Mouse (Mus musculus) midbrain, embryonic 11.5 days (tissue): Measurements from ENCODE around the gene Igfbp3. TPM values are rescaled to one million over a fixed set of nuclear protein-coding genes. Genes with fewer than 3 reads are reported as not detected.
A peak's percentile ranks its signal among the peaks of the same experiment; 100 is the strongest.

ENCODE experiments used
- ATAC-seq: fragments of 200-750 bp; cut with Nextera tagmentation; 2 replicates; pipeline ENCODE4 v1.8.0; 2017; ENCODE audit warnings: moderate TSS enrichment, moderate library complexity; ENCODE audit not compliant: low FRiP score
- DNase-seq: peaks from one replicate; pipeline ENCODE4 v3.0.0; 2015; ENCODE audit warnings: low spot score; ENCODE audit errors: missing footprints
- H3K27ac ChIP-seq: fragments of 300-500 bp; sonication (generic); 2 replicates; pipeline ENCODE4 v1.5.1; 2014; ENCODE audit warnings: low read depth, low read length
- H3K27me3 ChIP-seq: fragments of 300-500 bp; sonication (generic); 2 replicates; pipeline ENCODE4 v1.6.1; 2014; ENCODE audit warnings: mild to moderate bottlenecking, low read length, moderate library complexity, mixed read lengths; ENCODE audit not compliant: control insufficient read depth, insufficient read depth
- H3K36me3 ChIP-seq: fragments of 300-500 bp; sonication (generic); 2 replicates; pipeline ENCODE4 v1.6.1; 2014; ENCODE audit warnings: mild to moderate bottlenecking, low read length, moderate library complexity, mixed read lengths; ENCODE audit not compliant: control insufficient read depth, insufficient read depth
- H3K4me1 ChIP-seq: fragments of 300-500 bp; sonication (generic); 2 replicates; pipeline ENCODE4 v1.6.1; 2014; ENCODE audit warnings: low read length; ENCODE audit not compliant: control insufficient read depth, insufficient read depth
- H3K4me2 ChIP-seq: fragments of 300-500 bp; sonication (generic); 2 replicates; pipeline ENCODE4 v1.6.1; 2014; ENCODE audit warnings: mild to moderate bottlenecking, moderate library complexity
- H3K4me3 ChIP-seq: fragments of 300-500 bp; sonication (generic); 2 replicates; pipeline ENCODE4 v1.5.1; 2014; ENCODE audit warnings: low read depth, low read length
- H3K9ac ChIP-seq: fragments of 300-500 bp; sonication (generic); 2 replicates; pipeline ENCODE4 v1.6.1; 2014; ENCODE audit warnings: low read length
- H3K9me3 ChIP-seq: fragments of 300-500 bp; sonication (generic); 2 replicates; pipeline ENCODE4 v1.6.1; 2016; ENCODE audit warnings: low read length; ENCODE audit not compliant: control insufficient read depth
- WGBS: fragments of 180-500 bp; shearing (Covaris S2); extraction: QIAGEN DNeasy Blood & Tissue Kit; methylation state at CpG from one replicate; pipeline ENCODE4 v1.1.7; 2014; 5-methylcytosine and 5-hydroxymethylcytosine counted together
- polyA plus RNA-seq: library from polyadenylated mRNA; unstranded; fragments of >200 nt; fragmentation: Nextera tagmentation; extraction: Ambion mirVana; gene quantifications from 2 replicates; pipeline ENCODE4 v1.2.1, GENCODE M21; 2014

Igfbp3 gene
- polyA plus RNA-seq, 1 experiment from 2014 or later: 6.2 TPM

DNA sequence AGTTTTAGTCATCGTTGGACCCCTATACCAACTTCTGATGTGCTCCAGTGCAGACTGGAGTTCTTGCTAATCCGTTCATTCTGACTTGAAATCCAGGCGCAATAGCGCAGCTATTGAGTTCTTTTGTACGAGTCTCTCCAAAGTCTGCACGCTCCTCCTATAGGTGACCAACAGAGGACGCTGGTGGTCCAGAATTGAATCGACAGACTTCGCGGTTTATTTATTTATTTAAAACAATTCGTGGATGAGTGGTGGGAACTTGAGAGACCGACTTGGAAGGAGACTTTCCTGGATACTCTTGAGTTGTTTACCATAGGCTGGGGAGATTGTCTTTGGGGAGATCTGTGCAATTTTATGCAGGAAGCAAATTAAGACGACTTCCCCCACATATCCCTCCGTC lies 1.0 kb upstream of the Igfbp3 start:
- 8% methylated on average over 14 of the region's 14 CpGs for WGBS
- H3K4me2 ChIP-seq: peak overlapping the region; percentile 88
- H3K36me3 ChIP-seq: no peaks in the 10 kb centered on the region
- no peak overlapping the region for H3K27ac ChIP-seq
- no peak overlapping the region for H3K9ac ChIP-seq
- H3K27me3 ChIP-seq: peaks cover 28% of the 10 kb centered on the region
- H3K4me1 ChIP-seq: peaks cover 9% of the 10 kb centered on the region
- ATAC-seq: no peak
- H3K9me3 ChIP-seq: no peaks in the 10 kb centered on the region
- DNase-seq: no peak
- H3K4me3 ChIP-seq: peak overlapping the region; percentile 57; the same call in 1 of the 2 replicates

DNA sequence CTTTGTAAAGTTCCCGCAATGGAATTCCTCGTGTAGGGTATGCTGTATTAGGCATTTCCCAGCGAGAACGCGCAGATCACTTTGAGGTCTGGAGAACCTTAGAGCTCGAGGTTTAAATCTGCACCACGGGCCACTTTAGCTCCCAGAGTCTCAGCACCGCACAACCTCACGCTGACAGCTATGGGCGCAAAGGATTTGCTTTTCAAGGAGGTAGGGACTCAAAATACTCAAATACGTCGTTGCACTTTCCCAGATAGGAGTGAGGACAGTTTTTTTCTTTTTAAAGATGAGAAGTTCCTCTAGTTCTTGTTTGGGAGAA lies 578 bp upstream of the Igfbp3 start:
- H3K4me1 ChIP-seq: peaks cover 9% of the 10 kb centered on the region
- peak overlapping the region; percentile 88 for H3K4me2 ChIP-seq
- peak; percentile 4 for ATAC-seq
- H3K9ac ChIP-seq: peak overlapping the region; percentile 67; the same call in 1 of the 2 replicates
- H3K27me3 ChIP-seq: peaks cover 28% of the 10 kb centered on the region
- H3K4me3 ChIP-seq: peak overlapping the region; percentile 57
- DNase-seq: peak; percentile 95
- H3K36me3 ChIP-seq: no peaks in the 10 kb centered on the region
- WGBS: under 1% methylated on average over 12 of the region's 12 CpGs
- no peaks in the 10 kb centered on the region for H3K9me3 ChIP-seq
- no peak overlapping the region for H3K27ac ChIP-seq

DNA sequence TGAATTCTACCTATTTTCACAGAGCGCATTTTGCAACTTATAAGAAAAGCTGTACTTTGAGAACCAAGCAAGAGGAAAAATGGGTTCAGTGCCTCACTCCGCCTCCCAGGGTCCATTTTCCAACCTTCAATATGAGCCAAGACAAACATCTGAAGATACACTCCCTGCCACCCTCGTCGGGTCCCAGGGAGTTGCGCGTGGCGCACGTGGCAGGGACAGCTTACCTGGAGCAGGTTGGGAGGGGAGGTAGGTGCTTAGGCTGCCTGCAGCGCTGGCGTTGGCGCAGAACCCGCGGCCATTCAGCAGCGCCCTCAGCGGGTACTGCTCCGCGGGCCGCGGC lies 592 bp downstream of the Igfbp3 start:
- WGBS: 2% methylated on average over 19 of the region's 19 CpGs
- Histone ChIP-seq H3K4me3 (peak overlapping the region; percentile 57), H3K9ac (peak overlapping the region; percentile 67), H3K27ac (no peak overlapping the region), H3K36me3 (no peaks in the 10 kb centered on the region), H3K4me1 (peaks cover 9% of the 10 kb centered on the region), H3K9me3 (no peaks in the 10 kb centered on the region), H3K4me2 (peak overlapping the region; percentile 88), H3K27me3 (peaks cover 28% of the 10 kb centered on the region)
- ATAC-seq (no peak), DNase-seq (peak; percentile 90)

DNA sequence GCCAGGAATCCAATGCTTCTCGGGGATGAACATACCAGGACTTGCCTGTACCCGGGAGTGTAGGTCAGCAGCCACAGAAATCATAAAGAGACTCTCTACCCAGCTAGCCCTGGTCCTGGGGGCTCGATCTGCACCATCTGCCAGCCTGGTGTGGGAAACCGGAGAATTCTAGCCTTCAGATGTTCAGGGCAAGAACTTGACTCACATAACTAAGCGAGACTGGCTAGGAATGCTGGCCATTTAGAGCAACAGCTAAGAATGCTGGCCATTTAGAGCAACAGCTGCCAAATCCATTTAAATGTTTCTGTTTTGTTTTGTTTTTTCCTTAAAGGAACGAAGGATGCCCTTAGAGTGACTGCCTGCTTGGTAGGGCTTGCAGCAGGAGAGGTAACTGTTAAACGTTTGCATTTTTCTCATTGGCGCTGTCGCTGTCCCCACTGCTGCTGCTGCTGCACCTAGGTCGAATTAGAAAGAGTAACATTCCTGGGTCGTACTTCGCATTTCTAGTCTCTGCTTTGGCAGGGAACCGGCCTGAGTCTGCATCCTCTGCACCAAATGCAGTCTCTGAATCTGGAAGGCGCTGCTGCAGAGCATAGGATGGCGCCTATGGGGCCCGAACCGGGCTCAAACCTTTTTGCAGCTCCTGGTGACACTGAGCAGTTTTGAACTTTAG lies 1.5 kb downstream of the Igfbp3 start:
- 23% methylated on average over 17 of the region's 17 CpGs for WGBS
- Histone ChIP-seq H3K9ac (no peak overlapping the region), H3K9me3 (no peaks in the 10 kb centered on the region), H3K36me3 (no peaks in the 10 kb centered on the region), H3K4me1 (peaks cover 9% of the 10 kb centered on the region), H3K4me2 (no peak overlapping the region; the same call in 1 of the 2 replicates), H3K4me3 (no peak overlapping the region), H3K27me3 (peaks cover 28% of the 10 kb centered on the region), H3K27ac (no peak overlapping the region)
- peak; percentile 91 for DNase-seq
- no peak for ATAC-seq

DNA sequence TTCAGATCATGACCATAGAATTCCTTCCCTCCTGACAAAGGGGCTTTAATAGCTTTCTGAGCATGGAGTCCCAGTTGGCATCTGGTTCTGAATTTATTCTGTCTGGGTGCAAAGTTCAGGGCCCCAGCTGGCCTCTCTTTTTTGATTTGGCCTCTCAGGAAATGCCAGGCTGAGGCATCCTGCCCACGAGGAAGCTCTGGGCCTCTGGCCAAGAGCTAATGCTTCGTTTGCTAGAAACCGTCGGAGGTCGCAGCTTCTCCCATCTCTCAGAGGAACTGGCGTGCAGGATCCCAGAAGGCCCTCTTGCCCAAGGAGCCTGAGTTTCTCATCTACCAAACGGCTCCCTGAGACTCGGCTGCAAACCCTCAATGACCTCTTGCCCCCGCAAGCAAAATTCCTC lies 2.5 kb downstream of the Igfbp3 start:
- Histone ChIP-seq H3K27me3 (peaks cover 28% of the 10 kb centered on the region), H3K4me3 (no peak overlapping the region), H3K36me3 (no peaks in the 10 kb centered on the region), H3K4me2 (no peak overlapping the region), H3K9ac (no peak overlapping the region), H3K4me1 (peaks cover 9% of the 10 kb centered on the region), H3K9me3 (no peaks in the 10 kb centered on the region), H3K27ac (no peak overlapping the region)
- no peak for ATAC-seq
- no peak for DNase-seq
- 45% methylated on average over 9 of the region's 9 CpGs for WGBS

DNA sequence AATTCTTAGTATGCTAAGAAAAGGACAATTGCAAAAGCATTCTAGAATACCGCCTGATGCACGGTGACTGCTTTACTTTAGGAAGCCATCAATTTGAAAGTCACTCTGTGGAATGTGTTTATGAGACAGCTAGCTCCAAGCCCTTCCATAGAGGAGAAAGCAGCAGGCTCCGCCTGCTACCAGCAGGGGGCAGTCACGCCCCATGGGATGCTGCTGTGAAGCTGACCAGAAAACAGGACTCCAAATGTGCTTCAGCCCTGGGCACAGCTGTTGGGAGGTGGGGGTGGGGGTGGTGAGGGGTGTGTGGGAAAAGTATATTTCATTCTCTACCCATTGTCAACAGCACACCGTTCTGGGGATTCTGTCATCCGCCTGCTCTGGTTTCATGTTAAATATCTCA lies 3.4 kb downstream of the Igfbp3 start:
- peaks cover 28% of the 10 kb centered on the region for H3K27me3 ChIP-seq
- no peaks in the 10 kb centered on the region for H3K36me3 ChIP-seq
- peak; percentile 18; the same call in 1 of the 2 replicates for ATAC-seq
- no peak overlapping the region for H3K4me2 ChIP-seq
- 23% methylated on average over 6 of the region's 6 CpGs for WGBS
- H3K9ac ChIP-seq: no peak overlapping the region
- no peaks in the 10 kb centered on the region for H3K9me3 ChIP-seq
- no peak overlapping the region for H3K27ac ChIP-seq
- H3K4me3 ChIP-seq: no peak overlapping the region
- DNase-seq: peak; percentile 96
- peaks cover 9% of the 10 kb centered on the region for H3K4me1 ChIP-seq

DNA sequence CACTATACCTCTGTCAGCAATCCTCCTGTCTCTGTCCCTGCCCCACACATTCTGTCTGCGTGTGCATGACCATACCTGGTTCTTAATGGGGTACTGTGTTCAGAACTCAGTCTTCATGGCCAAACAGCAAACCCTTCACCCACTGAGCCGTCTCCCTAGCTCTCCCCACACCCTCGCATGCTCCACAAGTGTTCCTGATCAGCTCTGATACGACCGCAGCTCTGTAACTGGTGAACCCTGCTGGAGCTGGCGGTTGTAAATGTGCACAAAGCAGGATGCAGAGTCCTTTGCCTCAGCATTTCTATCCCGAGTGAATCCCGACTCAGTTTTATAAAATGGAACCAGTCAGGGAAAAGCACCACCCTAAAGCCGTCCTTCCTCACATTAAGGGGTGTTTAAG lies 9.9 kb downstream of the Igfbp3 start:
- no peak for ATAC-seq
- no peak for DNase-seq
- H3K36me3 ChIP-seq: no peaks in the 10 kb centered on the region
- no peaks in the 10 kb centered on the region; the same call in 1 of the 2 replicates for H3K27me3 ChIP-seq
- no peak overlapping the region for H3K9ac ChIP-seq
- 94% methylated on average over 9 of the region's 9 CpGs for WGBS
- no peak overlapping the region for H3K27ac ChIP-seq
- no peak overlapping the region for H3K4me3 ChIP-seq
- no peaks in the 10 kb centered on the region for H3K9me3 ChIP-seq
- H3K4me2 ChIP-seq: no peak overlapping the region
- no peaks in the 10 kb centered on the region for H3K4me1 ChIP-seq

DNA sequence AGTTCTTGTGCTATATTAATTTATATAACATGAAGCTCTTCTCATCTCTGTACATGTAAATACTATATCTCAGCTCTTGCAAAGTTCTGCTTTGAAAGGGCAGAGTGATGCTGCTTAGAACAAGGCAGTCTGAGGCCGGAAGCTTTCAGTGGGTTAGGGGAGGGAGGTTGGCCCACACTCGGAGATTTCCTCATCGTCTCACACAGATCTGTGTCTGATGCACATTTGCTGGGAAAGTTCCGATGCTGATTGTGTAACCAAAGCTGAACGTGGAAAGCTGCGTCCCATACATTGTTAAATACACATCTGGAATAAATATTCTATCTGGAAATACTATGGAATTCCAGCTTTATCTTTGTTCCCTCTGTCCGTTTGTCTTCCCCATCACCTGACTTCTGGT lies 11.5 kb downstream of the Igfbp3 start:
- Histone ChIP-seq H3K27ac (no peak overlapping the region), H3K36me3 (no peaks in the 10 kb centered on the region), H3K4me3 (no peak overlapping the region), H3K4me1 (peaks cover 7% of the 10 kb centered on the region), H3K9ac (no peak overlapping the region), H3K9me3 (no peaks in the 10 kb centered on the region), H3K27me3 (no peaks in the 10 kb centered on the region; the same call in 1 of the 2 replicates), H3K4me2 (no peak overlapping the region)
- WGBS: 87% methylated on average over 7 of the region's 7 CpGs
- DNase-seq (no peak), ATAC-seq (no peak)

DNA sequence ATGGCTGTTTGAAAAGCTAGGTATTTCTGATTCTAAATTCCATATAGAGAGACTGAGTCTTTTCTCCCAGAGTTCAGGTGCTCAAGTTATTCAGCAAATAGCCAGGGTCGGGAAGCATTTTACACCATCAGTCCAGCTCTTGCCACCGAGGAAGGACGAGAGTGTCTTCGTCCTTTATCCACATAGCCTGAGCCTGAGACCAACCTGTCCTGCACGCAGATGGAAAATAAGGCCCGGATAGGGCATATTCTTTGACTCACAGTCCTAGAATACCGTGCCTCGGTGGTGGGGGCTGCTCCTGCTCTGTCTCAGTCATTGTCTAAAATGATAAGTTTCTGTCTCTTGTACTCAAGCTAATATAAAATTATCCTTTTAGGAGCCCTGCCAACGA lies 13.3 kb downstream of the Igfbp3 start:
- WGBS: 80% methylated on average over 9 of the region's 9 CpGs
- no peak overlapping the region for H3K9ac ChIP-seq
- no peaks in the 10 kb centered on the region for H3K9me3 ChIP-seq
- H3K27ac ChIP-seq: no peak overlapping the region
- peaks cover 9% of the 10 kb centered on the region for H3K4me1 ChIP-seq
- no peaks in the 10 kb centered on the region for H3K36me3 ChIP-seq
- H3K4me3 ChIP-seq: no peak overlapping the region
- DNase-seq (no peak), ATAC-seq (no peak)
- no peak overlapping the region for H3K4me2 ChIP-seq
- no peaks in the 10 kb centered on the region; the same call in 1 of the 2 replicates for H3K27me3 ChIP-seq
